Mouse (Mus musculus) frontal cortex, postnatal 36 days (tissue): ENCODE data around the gene Lamb2.

ENCODE experiments used
- DNase-seq, 2 experiments: peaks; one replicate each; pipeline ENCODE4 v3.0.0; 2022; ENCODE audit warnings: low spot score in 2 of 2

Lamb2 gene

DNA sequence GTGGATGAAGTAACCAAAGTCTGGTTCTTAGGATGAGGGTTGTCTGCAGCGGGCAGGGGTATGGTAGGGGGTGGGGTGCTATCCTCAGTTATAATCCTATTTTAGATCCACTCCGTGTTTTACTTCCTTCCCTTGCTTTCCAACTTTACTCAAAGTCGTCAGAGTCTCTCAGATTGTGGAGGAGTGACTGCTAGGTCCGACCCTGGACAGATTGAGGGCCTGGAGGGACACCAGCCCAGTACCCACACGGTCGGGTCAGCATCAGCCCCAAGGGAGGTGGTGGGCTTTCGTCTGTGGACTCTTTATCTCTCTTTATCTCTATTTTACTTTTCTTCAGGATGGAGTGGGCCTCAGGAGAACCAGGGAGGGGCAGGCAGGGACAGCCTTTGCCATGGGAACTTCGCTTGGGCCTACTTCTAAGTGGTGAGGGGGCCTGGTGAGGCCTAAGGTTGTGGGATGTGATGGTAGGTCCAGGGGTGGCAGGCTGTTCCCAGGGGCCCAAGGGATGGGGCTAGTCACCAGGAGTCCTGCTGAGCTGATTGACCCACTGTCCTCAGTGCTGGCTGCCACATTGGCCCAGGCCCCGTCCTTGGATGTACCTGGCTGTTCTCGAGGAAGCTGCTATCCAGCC lies at the start of gene Lamb2:
Gene Lamb2, plus strand, starts transcription at position 16 of the 631 bp plus-strand sequence.
- DNase-seq, result no peak

DNA sequence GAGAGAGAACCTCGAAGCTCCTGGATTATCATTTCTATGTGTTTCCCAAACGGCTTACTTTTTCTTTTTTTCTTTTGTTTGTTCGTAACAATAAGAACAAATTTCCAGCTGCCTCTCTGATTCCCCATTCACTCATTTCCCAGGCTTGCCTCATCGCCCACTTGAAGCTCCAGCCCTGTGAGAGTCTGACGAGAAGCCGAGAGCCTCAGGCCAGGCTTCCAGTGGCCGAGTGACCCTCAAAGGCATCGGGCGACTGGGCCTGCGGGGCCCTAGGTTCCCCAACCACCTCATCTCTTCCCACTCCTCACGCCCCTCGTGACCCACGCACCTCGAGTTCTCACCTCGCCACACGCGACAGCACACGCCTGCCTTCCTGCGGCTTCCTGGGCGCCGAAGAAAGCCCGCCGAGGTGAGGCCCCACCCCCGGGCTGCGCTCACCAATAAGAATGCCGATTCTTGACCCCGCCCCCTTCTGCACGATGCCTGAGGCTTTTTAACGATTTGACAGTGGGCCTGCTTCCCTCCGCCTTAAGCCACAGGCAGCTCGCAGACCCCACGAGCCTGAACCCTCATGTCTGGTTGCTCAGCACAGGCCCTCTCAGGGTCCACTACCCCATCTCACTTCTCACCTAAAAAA lies 48.0 kb upstream of the Lamb2 start:
- no peak for DNase-seq

DNA sequence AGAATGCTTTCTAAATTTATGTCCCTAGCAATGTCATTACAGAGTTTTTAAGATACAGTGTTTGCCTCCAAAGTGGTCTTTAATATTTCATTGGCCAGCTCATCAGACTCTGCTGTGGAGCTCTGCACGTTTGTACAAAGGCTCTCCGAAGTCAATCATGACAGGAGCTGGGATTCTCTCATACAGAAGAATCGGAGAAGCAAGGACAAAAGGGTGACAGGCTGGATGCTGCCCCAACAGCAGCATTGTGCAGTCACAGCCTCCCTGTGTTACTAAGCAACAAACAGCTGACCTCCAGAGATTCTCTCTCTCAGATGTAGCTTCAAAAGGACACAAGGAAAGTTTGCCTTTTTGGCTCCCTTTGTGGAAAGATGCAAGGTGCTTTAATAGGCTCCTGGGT lies 43.4 kb upstream of the Lamb2 start, which contains the start of gene BC048562:
Gene BC048562, plus strand, starts transcription at position 301 of the 400 bp plus-strand sequence.
- no peak for DNase-seq

DNA sequence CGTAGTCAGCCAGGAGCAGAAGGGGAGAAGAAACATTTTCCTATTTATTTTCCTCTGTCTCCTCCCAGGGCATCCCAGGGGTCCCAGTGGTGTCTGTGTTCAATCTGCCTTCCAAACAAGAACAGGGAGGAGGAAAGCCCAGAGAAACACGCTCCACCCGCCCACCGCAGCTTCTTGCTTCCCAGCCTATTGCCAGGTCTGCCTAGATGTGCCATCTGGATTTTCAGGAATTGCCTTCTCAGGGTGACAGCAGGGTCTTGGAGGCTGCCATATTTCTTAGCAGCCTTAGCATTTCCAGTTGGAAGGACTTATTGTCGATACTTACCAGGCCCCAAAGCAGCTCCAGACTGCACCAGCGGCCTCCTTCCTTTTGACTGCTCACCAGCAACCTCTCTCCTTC lies 40.4 kb upstream of the Lamb2 start:
- peak in 1 of 2 experiments; percentile 20 for DNase-seq

DNA sequence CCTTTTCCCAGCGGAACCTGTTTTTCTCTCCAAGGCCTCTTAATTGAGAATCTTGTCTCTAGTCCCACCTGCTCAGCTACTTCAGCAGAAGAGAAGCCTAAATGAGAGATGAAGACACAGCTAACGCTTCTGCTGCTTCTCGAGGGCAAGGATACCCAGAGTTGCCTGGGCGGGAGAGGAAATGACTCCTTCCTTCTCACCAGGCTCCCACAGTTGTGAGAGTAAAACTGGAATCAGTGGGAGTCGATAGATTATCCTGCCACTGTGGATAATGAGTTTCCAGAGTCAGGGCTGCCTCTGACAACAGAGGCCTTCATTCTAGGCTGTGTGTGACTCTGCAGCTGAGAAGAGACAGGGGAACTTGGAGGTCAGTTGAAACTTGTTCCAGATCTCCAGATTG lies 39.1 kb upstream of the Lamb2 start:
- peak in 1 of 2 experiments; percentile 53 for DNase-seq

DNA sequence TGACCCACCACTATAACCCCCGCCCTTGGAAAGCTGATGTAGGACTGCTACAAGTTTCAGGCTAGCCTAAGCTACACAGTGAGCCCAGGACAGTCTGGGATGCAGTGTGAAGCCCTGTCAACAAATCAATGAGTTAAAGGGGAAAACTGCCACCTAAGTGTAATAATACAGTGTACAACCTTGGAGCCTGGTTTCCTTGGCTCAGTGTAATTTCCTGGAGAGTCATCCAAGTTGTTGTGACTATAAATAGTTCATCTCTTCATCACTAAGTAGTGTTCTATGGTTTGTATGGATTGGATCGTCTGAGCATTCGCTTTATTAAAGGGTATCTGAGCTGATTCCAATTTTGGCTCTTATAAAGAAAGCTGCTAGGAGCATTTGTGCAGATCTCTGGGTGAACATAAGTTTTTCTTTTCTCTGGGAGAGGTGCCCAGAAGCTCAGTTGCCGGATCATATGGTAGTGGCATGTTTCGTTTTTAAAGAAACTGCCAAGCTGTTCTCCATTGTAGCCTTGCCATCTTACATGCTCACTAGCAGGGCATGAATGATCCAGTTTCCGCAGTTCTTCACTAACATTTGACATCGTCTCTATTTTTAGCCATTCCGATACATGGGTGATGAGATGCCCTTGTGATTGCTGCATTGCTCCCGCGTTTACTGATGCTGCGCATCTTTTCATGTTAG lies 38.2 kb upstream of the Lamb2 start:
- peak in 1 of 2 experiments; percentile 81 for DNase-seq

DNA sequence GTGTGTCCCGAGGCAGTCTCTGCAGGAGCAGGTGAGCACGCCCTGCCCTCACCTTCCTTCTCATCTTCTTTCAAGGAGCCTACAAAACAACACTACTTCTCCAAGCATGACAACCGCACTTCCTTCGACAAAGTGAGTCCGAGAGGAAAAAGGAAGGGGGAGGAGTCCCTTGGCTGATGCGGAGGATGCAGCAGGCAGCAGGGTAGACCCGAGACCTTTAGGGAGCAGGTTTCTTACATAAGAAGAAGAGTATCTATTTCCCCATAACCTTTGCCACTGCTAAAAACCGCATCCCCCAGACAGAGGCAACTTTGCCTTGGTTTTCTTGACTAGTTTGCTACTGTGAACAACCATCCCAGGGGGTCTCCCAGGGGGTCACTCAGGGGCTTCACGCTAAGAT lies 34.4 kb upstream of the Lamb2 start:
- DNase-seq, result no peak

DNA sequence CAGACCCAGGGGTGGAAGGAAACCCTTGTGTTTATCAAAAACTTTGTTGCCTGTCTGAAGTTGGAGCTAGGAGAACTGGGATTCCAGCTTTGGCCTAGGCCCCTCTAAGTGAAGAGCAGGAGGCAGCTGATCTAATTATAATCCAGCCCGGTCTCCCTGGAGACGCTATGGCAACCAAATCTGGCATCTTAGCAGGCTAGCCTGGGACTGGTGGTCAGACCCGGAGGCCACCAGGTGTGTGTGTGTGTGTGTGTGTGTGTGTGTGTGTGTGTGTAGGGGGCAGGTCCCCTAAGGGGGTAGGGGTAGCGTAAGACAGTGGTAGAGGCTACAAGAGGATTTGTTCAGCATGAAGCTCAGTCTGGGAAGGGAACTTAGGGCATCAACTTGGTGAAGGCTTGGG lies 29.7 kb upstream of the Lamb2 start:
- DNase-seq, result peak in 1 of 2 experiments; percentile 69

DNA sequence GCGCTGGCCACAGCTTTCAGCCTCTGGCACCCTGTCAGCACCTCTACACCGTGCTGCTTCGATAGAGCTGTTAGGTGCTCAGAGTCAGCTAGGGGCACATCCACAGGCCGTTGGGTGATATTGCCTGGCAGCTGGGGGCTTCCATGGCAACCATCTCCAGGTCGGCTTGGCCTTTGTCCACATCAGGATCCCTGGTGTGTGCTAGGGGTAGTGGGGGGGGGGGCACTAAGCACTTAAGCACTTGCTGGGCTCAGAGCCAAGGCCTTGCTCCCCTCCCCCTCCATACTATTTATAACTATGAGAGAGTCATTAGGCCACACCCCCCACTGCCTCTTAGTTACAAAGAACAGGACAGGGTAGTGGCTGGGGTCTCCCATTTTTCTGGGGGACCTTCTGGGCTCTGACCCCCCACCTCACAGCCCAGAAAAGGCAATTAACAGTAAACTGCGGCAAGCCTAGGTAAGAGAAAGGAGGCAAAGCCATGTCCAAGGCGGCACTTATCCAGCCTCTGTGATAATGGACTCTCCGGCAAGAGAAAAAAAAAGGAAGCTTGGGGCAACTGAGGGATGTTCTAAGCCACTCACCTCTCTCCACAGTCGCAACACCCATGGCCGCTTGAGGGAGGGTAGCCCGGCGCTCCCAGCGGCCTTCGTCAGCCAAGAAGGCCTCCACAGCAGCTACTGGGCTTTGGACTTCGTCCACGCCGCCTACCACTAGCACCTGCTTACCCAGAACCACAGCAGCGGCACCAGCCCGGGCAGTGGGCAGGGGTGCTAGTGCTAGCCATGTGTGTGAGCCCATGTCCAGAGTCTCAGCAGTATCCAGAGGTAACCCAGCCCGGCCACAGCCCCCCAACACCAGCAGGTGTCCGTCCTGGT lies 29.0 kb upstream of the Lamb2 start:
- peak in 1 of 2 experiments; percentile 56 for DNase-seq

DNA sequence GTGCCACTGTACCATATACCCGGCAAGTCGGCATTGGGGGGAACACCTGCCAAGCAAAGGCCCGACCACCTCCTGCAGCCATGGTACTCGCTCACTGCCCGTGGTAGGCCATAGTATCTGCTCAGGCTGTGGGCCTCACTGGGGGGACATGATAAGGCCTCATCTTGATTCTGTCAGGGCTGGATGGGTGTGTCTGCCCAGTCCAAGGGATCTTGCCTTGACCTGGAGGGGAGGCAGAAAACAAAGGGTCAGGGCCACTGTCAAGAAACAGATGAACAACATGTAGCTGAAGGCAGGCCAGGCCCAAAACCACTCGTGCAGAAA lies 28.4 kb upstream of the Lamb2 start:
- no peak for DNase-seq

DNA sequence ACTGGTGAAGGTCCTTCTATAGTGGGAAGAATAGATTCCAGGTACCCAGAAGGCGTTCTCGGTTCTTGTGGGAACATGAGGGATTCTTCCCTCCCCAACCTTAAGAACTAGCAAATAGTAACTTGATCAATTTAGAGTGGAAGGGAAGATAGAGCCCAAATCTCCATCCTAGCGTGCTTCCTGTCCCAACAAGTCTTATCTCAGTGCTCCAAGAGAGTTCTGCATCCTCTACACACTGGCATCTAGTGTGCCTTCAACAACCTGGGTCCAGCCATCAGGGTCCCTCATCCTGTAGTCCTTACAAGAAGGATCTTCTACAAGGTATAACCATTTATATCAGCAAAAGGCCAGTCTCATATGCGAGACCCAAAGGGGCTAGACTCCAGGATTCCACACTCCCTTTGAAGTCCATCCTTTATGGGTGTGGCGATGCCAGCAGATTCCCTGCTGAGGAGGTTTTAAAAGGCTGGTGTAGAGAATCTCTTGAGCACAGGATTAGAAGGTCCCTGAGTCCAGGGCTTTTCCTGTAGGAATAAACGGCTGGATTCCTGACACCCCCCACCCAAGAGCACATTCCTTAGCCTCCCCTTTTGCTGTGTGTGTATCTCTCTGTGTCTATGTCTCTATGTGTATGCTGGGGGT lies 27.9 kb upstream of the Lamb2 start:
- no peak for DNase-seq

DNA sequence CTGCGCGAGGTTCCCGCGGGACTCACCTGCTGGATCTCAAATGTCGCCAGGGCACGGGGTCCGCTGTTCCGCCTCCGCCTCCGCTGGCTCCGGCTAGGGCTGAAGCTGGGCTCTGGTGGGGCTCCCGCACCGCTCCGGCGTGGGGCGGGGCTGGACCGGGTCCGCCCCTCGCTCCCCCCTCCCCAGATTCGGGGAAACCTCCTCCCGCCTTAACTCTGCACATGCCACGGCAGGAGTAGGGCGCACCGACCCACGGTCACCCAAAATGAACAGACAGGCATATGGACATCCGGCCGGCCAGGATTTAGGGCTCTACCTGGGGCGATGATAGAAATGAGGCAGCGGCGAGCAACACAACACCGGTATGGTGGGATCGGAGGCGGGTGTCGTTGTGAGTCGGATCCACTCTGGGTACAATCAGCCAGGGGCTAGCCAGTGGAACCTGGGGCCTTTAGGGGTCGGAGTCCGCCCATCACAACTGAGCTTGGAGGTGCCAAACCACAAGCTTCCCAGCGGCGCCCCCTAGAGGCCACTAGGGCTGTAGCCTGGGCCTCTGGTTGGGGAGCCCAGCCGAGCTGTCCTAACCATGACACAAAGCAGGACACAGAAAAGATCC lies 27.1 kb upstream of the Lamb2 start:
- peak; percentile 87 to 89 for DNase-seq

DNA sequence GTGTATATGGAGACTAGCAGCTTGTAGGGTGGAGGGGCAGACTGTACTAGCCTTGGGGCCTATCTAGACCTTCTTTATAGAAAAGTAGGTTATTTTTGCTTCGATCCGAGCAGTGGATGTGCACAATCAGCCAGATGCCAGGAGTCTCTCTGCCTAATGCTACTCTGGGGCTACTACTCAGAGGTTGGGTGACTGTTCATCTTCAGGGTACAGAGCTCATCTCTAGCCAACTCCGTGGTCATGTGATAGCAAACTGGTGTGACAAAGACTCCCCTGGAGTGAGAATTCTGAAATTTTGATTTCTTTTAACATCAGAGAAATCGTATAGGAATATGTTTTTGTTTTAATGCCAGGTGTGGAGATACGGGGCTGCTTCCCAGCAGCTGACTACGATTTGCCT lies 26.6 kb upstream of the Lamb2 start:
- no peak for DNase-seq

DNA sequence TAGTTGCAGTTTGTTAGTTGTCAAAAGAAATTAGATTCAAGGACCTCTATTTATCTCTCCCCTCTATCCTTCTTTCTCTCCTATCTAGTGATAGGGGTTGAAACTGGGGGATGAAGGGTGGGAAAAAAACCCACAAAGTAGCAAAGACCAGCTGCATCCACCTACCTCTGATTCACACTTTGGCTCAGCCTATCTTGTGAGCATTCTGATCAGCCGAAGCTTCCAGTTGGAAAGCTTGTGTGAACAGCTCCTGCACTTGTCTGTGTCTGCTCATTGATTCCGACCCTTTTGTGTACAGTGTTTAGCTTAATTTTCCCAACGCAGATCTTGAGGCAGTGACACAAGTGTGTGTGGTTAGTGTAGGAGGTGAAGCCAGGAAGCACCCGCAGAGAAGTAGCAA lies 26.1 kb upstream of the Lamb2 start:
- DNase-seq, result peak in 1 of 2 experiments; percentile 33

DNA sequence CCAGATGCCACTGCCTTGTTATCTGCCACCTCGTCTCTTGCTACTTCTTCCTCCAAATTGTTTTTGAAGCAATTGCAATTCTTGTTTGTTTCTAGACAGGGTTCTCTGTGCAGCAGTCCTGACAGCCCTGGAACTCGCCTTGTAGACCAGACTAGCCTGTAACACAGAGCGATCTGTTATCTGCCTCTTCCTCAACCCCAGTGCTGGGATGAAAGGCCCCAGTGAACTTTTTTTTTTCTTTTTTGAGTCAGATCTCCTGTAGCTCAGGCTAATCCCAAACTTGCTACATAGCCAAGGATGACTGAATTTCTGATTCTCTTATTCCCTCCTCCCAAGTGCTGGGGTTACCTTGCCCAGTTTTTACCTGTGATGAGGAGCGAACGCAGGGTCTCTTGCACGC lies 25.1 kb upstream of the Lamb2 start:
- DNase-seq, result no peak

DNA sequence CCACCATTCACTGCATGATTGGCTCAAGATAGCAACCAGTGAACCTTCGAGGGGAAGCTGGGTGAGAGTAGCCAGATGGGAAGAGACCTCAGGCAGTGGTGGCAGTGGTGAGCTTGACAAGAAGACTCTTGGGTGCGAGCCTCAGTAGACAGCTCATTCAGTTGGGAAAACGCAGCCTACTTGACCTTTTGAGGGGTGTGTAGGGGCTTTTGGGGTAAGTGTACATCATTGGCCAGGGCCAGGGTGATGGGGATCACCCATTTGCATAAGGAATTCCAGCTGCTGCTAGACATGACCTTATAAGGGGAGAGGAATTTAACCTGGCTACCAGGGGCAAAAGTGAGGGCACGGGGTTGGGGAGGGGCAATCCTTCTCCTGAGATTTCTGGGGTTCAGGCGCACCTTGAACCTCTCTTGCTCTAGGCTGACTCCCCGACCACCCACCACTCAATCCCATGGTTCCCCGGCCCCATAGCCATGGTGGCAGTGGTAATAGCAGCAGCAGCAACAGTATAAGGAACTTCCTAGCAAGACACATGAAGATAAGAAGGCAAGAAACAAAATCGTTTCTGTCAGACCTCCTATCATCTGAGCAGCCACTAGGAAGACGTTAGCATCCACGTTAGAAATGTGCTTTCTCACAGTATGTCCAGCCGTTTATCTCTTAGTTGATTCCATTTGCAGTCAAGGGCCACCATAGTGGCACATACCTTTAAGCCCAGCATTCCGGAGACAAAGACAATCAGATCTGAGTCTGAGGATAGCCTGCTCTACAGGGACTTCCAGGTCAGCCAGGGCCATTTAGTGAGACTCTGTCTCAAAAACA lies 23.6 kb upstream of the Lamb2 start:
- DNase-seq, result no peak

DNA sequence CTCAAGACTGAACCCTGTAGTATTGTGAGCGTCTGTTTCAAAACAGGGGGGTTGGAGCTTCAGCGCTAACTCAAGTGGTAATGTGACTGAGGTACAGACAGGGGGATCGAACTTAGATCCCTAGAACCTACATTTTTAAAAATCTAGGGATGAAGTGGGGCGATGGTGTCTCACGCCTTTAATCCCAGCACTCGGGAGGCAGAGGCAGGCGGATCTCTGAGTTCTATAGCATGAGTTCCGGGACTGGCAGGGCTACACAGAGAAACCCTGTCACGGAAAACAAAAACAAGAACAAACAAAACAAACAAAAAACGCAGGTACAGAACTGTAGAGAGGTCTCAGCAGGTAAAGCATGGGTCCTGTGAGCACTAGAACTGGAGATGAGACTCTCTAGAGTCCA lies 22.6 kb upstream of the Lamb2 start:
- no peak for DNase-seq

DNA sequence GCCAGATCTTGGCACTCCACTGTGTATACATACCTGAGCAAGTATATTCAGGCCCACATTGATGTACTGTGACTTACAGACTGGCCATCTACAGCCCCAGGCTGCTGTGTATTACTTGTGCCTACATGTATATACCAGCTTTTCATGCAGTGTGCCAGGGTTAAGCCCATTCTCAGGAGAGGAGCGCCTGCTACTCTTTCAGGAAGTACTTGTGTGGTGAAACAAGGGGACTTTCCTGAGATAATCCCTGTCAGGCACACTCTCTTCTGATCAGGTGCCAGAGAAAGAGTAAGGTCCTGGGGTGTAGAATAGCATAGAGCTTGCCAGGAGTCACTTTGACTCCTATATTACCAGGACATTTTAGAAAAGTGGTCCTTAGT lies 19.6 kb upstream of the Lamb2 start:
- no peak for DNase-seq

DNA sequence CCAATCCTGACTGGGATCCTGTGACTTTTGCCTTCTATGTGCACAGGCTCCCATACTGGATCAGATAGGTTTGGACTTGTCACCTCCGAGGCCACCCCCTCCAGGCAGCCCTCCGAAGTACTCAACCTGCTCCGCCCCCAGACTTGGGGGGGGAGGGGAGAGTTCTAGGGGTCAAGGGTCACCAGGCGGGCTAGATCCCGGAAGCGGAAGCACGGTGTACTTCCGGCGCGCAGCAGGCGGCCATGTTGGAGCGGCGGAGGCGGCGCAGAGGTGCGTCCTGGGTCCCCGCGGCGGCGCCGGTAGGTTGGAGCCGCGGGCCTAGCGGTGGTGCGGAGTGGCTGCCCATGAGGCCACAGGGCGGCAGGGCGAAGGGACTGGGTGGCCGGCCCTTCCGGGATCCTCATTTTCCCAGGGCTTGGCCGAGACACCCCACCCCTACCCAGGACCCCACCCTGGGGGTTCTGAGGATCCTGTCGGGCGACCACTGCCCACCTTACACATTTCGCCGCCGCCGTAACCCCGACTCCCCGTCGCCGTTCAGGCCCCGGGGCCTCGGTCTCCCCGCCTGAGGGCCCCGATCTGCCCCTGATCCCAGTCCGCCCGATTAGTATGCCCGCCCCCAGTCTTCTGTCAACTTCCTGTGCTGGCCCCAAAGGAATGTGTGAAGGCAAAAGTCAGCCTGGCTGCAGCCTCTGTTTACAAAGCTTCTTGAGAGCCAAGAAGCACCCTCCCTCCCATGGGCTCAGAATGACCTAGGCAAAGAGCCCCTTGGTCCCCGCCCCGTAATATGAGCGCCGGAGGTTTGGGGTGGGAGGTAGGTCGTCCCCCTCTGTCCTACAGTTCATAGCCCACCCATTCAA lies 19.0 kb upstream of the Lamb2 start, which contains the start of gene Ccdc71:
Gene Ccdc71, plus strand, starts transcription at position 209 of the 860 bp plus-strand sequence.
- DNase-seq, result peak; percentile 88 to 89
